Mouse (Mus musculus) midbrain, embryonic 14.5 days (tissue): ENCODE results near the gene Slc44a1. TPM values are rescaled to one million over a fixed set of nuclear protein-coding genes. Genes with fewer than 3 reads are reported as not detected.

Source experiments
- ATAC-seq: fragments of 200-750 bp; cut with Nextera tagmentation; 2 replicates; pipeline ENCODE4 v1.8.0; 2017; ENCODE audit warnings: moderate number of reproducible peaks, moderate library complexity; ENCODE audit not compliant: low FRiP score, low TSS enrichment
- DNase-seq: peaks from one replicate; pipeline ENCODE4 v3.0.0-alpha.2; 2015
- H3K27ac ChIP-seq: fragments of 300-500 bp; sonication (generic); replicated peaks from 2 replicates; pipeline ENCODE4 v1.5.1; 2014; ENCODE audit warnings: mild to moderate bottlenecking, low read depth, low read length, moderate library complexity
- H3K27me3 ChIP-seq: fragments of 300-500 bp; sonication (generic); 2 replicates; pipeline ENCODE4 v1.6.1; 2014; ENCODE audit warnings: low read length, control low read depth, mixed read lengths; ENCODE audit not compliant: control insufficient read depth, insufficient read depth
- H3K36me3 ChIP-seq: fragments of 300-500 bp; sonication (generic); 2 replicates; pipeline ENCODE4 v1.6.1; 2014; ENCODE audit warnings: low read length, control low read depth; ENCODE audit not compliant: control insufficient read depth, insufficient read depth
- H3K4me1 ChIP-seq: fragments of 300-500 bp; sonication (generic); 2 replicates; pipeline ENCODE4 v1.6.1; 2014; ENCODE audit warnings: mild to moderate bottlenecking, antibody characterized with exemption, low read length, control low read depth; ENCODE audit not compliant: control insufficient read depth, insufficient read depth
- H3K4me2 ChIP-seq: fragments of 300-500 bp; sonication (generic); 2 replicates; pipeline ENCODE4 v1.6.1; 2014; ENCODE audit warnings: mild to moderate bottlenecking, low read length, moderate library complexity
- H3K4me3 ChIP-seq: fragments of 300-500 bp; sonication (generic); replicated peaks from 2 replicates; pipeline ENCODE4 v1.5.1; 2014; ENCODE audit warnings: low read depth, low read length
- H3K9ac ChIP-seq: fragments of 300-500 bp; sonication (generic); replicated peaks from 2 replicates; pipeline ENCODE4 v1.6.1; 2014; ENCODE audit warnings: mild to moderate bottlenecking, low read length, moderate library complexity
- H3K9me3 ChIP-seq: fragments of 300-500 bp; sonication (generic); 2 replicates; pipeline ENCODE4 v1.6.1; 2016; ENCODE audit warnings: low read length, control low read depth, mixed read lengths; ENCODE audit not compliant: control insufficient read depth
- WGBS: fragments of 180-500 bp; shearing (Covaris S2); extraction: QIAGEN DNeasy Blood & Tissue Kit; methylation state at CpG from one replicate; pipeline ENCODE4 v1.1.7; 2014; 5-methylcytosine and 5-hydroxymethylcytosine counted together
- polyA plus RNA-seq: library from polyadenylated mRNA; unstranded; fragments of >200 nt; fragmentation: Nextera tagmentation; extraction: Ambion mirVana; gene quantifications from 2 replicates; pipeline ENCODE4 v1.2.1, GENCODE M21; 2014

Slc44a1 gene
- polyA plus RNA-seq, 1 experiment from 2014 or later: 16.1 TPM

- H3K4me2 ChIP-seq: no peak overlapping the region
- H3K9me3 ChIP-seq: no peaks in the 10 kb centered on the region
- no peak overlapping the region for H3K9ac ChIP-seq
- H3K4me3 ChIP-seq: no peak overlapping the region
- no peak for ATAC-seq
- H3K36me3 ChIP-seq: no peaks in the 10 kb centered on the region
- no peak overlapping the region for H3K27ac ChIP-seq
- H3K27me3 ChIP-seq: no peaks in the 10 kb centered on the region
- no peak for DNase-seq
- 78% methylated on average over 1 of the region's 1 CpGs for WGBS
- H3K4me1 ChIP-seq: 0 out of 2 replicates have a peak, but pooled peaks cover 6% of the 10 kb centered on the region
These were observed 85.8 kb downstream of the Slc44a1 start for GRCm38 (mm10) chr4:53525994-53526393.

GRCm38 (mm10) chr4:53526446-53526845 is 86.2 kb downstream of the Slc44a1 start:
- Histone ChIP-seq H3K4me2 (no peak overlapping the region), H3K9me3 (no peaks in the 10 kb centered on the region), H3K27me3 (no peaks in the 10 kb centered on the region), H3K4me1 (0 out of 2 replicates have a peak, but pooled peaks cover 6% of the 10 kb centered on the region), H3K4me3 (no peak overlapping the region), H3K36me3 (no peaks in the 10 kb centered on the region), H3K9ac (no peak overlapping the region), H3K27ac (no peak overlapping the region)
- DNase-seq (peak; percentile 15), ATAC-seq (no peak)
- WGBS: 39% methylated on average over 2 of the region's 2 CpGs

GRCm38 (mm10) chr4:53535795-53536194 is 95.6 kb downstream of the Slc44a1 start:
- no peaks in the 10 kb centered on the region for H3K27me3 ChIP-seq
- no peaks in the 10 kb centered on the region for H3K36me3 ChIP-seq
- 95% methylated on average over 12 of the region's 12 CpGs for WGBS
- DNase-seq (no peak), ATAC-seq (no peak)
- H3K9me3 ChIP-seq: no peaks in the 10 kb centered on the region
- H3K4me1 ChIP-seq: no peaks in the 10 kb centered on the region
- no peak overlapping the region for H3K27ac ChIP-seq
- H3K9ac ChIP-seq: no peak overlapping the region
- H3K4me3 ChIP-seq: no peak overlapping the region
- no peak overlapping the region for H3K4me2 ChIP-seq

GRCm38 (mm10) chr4:53537101-53537500 is 96.9 kb downstream of the Slc44a1 start:
- Histone ChIP-seq H3K4me3 (no peak overlapping the region), H3K9ac (no peak overlapping the region), H3K27me3 (no peaks in the 10 kb centered on the region), H3K36me3 (no peaks in the 10 kb centered on the region), H3K9me3 (no peaks in the 10 kb centered on the region), H3K4me1 (no peaks in the 10 kb centered on the region), H3K27ac (no peak overlapping the region), H3K4me2 (no peak overlapping the region)
- no peak for ATAC-seq
- DNase-seq: no peak

- Histone ChIP-seq H3K27me3 (no peaks in the 10 kb centered on the region), H3K4me2 (no peak overlapping the region), H3K9me3 (no peaks in the 10 kb centered on the region), H3K9ac (no peak overlapping the region), H3K27ac (no peak overlapping the region), H3K36me3 (no peaks in the 10 kb centered on the region), H3K4me3 (no peak overlapping the region), H3K4me1 (no peaks in the 10 kb centered on the region)
- ATAC-seq (no peak), DNase-seq (no peak)
- 90% methylated on average over 2 of the region's 2 CpGs for WGBS
These were observed 97.3 kb downstream of the Slc44a1 start for GRCm38 (mm10) chr4:53537539-53537938.

- Histone ChIP-seq H3K9ac (no peak overlapping the region), H3K4me2 (no peak overlapping the region), H3K27me3 (no peaks in the 10 kb centered on the region), H3K4me3 (no peak overlapping the region), H3K36me3 (no peaks in the 10 kb centered on the region), H3K27ac (no peak overlapping the region), H3K9me3 (no peaks in the 10 kb centered on the region), H3K4me1 (no peaks in the 10 kb centered on the region)
- DNase-seq: no peak
- ATAC-seq: no peak
- 80% methylated on average over 11 of the region's 11 CpGs for WGBS
These were observed 98.4 kb downstream of the Slc44a1 start for GRCm38 (mm10) chr4:53538600-53538999.

- Histone ChIP-seq H3K4me1 (no peaks in the 10 kb centered on the region), H3K36me3 (0 out of 2 replicates have a peak, but pooled peaks cover 4% of the 10 kb centered on the region), H3K27me3 (no peaks in the 10 kb centered on the region), H3K4me3 (no peak overlapping the region), H3K9me3 (no peaks in the 10 kb centered on the region), H3K9ac (no peak overlapping the region), H3K4me2 (no peak overlapping the region), H3K27ac (no peak overlapping the region)
- DNase-seq (no peak), ATAC-seq (no peak)
- 95% methylated on average over 11 of the region's 11 CpGs for WGBS
These were observed 99.7 kb downstream of the Slc44a1 start for GRCm38 (mm10) chr4:53539929-53540328.

- Histone ChIP-seq H3K27me3 (no peaks in the 10 kb centered on the region), H3K9me3 (no peaks in the 10 kb centered on the region), H3K27ac (no peak overlapping the region), H3K4me2 (no peak overlapping the region), H3K9ac (no peak overlapping the region), H3K36me3 (peaks cover 8% of the 10 kb centered on the region; the same call in 1 of the 2 replicates), H3K4me1 (no peaks in the 10 kb centered on the region), H3K4me3 (no peak overlapping the region)
- ATAC-seq: no peak
- WGBS: 94% methylated on average over 8 of the region's 8 CpGs
- no peak for DNase-seq
These were observed 103.2 kb downstream of the Slc44a1 start for GRCm38 (mm10) chr4:53543421-53543820.

GRCm38 (mm10) chr4:53544889-53545288 is 104.7 kb downstream of the Slc44a1 start:
- WGBS: 83% methylated on average over 1 of the region's 1 CpGs
- DNase-seq (no peak), ATAC-seq (no peak)
- Histone ChIP-seq H3K9ac (no peak overlapping the region), H3K4me2 (no peak overlapping the region), H3K27me3 (no peaks in the 10 kb centered on the region), H3K36me3 (peaks cover 8% of the 10 kb centered on the region; the same call in 1 of the 2 replicates), H3K4me3 (no peak overlapping the region), H3K9me3 (no peaks in the 10 kb centered on the region), H3K4me1 (no peaks in the 10 kb centered on the region), H3K27ac (no peak overlapping the region)
